Mouse (Mus musculus) layer of hippocampus, postnatal 25 days (tissue): ENCODE data around the gene Slc35a2. TPM values are rescaled to one million over a fixed set of nuclear protein-coding genes. Genes with fewer than 3 reads are reported as not detected.
"Not testable (repeated sequence)": the region's sequence is repeated elsewhere in the genome, so short reads cannot be mapped to it uniquely, and the experiment has no call there.

ENCODE experiments used
- DNase-seq, 2 experiments: peaks; one replicate each; pipeline ENCODE4 v3.0.0; 2022; ENCODE audit warnings: mixed read lengths in 2 of 2, low spot score in 1 of 2; ENCODE audit errors: extremely low spot score in 1 of 2
- total RNA-seq, 2 experiments: library from RNA; stranded (reverse); gene quantifications; 2 replicates each; pipeline ENCODE4 v1.2.3; 2021

Slc35a2 gene
- total RNA-seq, 2 experiments from 2014 or later, result 44.7 to 45.9 TPM

GRCm38 (mm10) chrX:7904441-7904840 is 20.6 kb downstream of the Slc35a2 start:
- no peak for DNase-seq

DNA sequence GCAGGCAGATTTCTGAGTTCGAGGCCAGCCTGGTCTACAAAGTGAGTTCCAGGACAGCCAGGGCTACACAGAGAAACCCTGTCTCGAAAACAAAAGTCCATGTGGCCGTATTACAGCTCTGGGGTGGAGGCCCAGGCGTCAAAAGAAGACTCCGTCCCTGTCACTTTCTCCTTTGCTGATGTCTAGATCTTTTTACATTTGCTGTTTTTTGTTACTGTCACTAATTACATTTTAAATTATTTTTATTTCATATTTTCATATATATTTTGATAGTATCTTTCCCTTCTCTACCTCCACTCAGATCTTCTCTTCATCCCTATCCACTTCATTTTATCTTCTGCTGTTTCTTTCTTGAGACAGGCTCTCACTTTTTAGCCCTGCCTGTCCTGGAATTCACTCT is 23.9 kb downstream of the Slc35a2 start, which contains the start of gene Gm10491:
Gene Gm10491 (minus strand): TSS at position 101 of the 400 bp plus-strand sequence.
- no peak for DNase-seq

DNA sequence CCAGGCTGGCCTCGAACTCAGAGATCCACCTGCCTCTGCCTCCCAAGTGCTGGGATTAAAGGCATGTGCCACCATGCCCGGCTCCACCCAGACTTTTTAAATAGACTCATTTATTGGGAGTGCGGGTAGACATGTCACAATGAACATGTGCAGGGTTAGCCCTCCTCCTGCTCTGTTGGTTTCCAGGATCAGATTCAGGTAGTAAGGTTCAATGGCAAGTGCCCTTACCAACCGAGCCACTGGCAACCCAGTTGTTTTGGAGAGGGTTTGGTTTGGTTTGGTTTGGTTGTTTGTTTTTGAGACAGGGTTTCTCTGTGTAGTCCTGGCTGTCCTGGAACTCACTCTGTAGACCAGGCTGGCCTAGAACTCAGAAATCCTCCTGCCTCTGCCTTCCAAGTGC is 25.4 kb downstream of the Slc35a2 start, which contains the start of gene Gm10490:
Gene Gm10490 (plus strand): TSS at position 301 of the 400 bp plus-strand sequence.
- not testable (repeated sequence) for DNase-seq

DNA sequence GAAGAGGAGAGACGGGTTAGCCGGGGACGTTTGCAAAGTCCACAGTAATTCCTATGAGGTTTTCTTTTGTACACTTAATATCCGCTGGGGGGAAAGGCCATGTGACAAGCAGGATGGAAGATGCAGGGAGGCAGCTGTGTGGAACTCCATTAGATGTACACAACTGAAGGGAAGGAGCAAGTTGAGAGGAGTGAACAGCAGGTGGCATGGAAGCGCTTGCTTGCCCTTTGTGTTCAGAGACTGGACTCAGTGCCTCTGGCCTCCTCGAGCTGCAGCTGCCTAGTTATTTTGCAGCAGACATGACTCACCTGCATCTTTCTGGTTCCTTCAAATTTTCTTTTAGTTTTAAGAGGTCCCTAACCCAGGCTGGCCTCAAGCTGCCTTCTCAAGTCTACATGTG is 26.6 kb downstream of the Slc35a2 start:
- DNase-seq, result no peak

DNA sequence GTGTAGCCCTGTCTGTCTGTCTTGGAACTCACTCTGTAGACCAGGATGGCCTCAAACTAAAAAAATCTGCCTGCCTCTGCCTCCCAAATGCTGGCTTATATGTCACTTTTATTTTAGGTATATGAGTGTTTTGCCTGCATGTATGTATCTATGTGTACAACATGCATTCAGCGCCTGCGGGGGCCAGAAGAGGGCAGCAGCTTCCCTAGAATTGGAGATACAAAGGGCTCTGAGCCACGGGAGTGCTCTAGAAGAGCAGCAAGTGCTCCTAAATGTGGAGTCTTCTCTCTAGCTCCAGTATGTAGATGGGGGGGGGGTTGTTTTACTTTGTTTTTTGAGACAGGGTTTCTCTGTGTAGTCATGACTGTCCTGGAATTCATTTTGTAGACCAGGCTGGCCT is 31.8 kb downstream of the Slc35a2 start:
- DNase-seq, result not testable (repeated sequence)

GRCm38 (mm10) chrX:7917960-7918359 is 34.1 kb downstream of the Slc35a2 start:
- DNase-seq, result not testable (repeated sequence)

DNA sequence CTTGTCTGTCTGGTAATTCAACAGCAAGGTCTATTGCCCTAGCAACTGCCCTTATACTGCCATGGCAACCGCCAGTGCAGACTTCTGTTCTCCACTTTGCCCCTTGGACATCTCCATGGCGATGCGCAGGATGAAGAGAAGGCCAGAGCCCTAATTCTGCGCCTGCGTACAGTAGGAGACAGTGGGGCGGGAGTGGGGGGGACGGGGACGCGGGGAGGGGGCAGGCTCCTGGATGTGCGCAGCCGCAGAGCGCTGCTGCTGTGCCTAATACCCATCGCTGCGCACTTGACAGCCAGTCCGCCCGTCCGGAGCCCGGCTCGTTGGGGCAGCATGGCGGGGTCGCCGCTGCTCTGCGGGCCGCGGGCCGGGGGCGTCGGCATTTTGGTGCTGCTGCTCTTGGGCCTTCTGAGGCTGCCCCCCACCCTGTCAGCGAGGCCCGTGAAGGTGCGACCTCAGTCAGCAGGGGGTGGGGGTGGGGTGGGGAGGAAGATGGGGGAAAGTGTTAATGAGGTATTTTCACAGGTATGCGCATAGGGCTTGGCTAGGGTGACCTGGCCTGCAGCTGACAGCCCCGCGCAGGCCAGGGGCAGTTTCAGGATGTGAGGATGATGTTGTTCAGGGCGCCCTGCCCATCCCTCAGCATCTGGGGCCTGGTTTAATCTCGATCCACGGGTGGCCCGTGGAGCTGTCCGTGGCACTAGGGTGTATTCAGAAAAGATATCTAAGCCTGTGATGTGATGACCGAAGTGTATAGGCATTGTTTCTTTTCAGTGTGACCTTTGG is 36.0 kb downstream of the Slc35a2 start, which contains the start of gene Pcsk1n:
Gene Pcsk1n (plus strand): TSS at position 222 of the 783 bp plus-strand sequence.
- DNase-seq, result peak in 1 of 2 experiments; percentile 41

DNA sequence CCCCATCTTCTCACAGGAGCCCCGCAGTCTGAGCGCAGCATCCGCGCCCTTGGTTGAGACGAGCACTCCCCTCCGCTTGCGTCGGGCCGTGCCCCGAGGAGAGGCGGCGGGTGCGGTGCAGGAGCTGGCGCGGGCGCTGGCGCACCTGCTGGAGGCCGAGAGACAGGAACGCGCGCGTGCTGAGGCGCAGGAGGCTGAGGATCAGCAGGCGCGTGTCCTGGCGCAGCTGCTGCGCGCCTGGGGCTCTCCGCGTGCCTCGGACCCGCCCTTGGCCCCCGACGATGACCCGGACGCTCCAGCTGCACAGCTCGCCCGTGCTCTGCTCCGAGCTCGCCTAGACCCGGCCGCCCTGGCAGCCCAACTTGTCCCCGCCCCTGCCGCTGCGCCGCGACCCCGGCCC is 38.2 kb downstream of the Slc35a2 start:
- DNase-seq, result no peak

- no peak for DNase-seq
Measured at GRCm38 (mm10) chrX:7926266-7926665, 42.4 kb downstream of the Slc35a2 start.

GRCm38 (mm10) chrX:7927116-7927515 is 43.3 kb downstream of the Slc35a2 start:
- DNase-seq, result no peak

DNA sequence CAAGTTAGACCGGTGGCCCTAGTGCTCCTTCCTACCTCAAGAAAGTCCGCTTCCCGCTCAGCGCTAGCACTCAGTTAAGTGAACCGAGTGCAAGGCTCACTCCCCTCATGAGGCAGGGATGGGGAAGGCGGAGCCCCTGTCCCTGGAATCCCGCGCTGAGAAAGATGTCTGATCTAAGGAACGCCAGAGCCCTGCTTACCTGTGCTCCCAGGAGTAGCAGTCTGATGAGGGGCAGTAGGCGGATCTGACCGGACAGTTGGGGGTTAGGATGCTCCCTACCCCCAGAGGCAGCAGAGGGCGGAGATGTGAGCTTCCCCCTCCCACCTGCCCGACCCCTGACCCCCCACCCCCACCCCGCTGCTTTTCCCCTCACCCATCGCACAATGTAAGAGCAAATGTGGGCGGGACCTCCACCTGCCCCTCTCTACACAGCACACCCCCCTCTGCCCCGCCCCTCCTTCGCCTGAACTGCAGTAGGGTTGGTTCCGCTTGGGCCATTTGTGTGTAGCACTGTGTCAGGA is 44.5 kb downstream of the Slc35a2 start, which contains the start of gene Eras:
Gene Eras (minus strand): TSS at position 338 of the 521 bp plus-strand sequence.
- DNase-seq, result no peak

DNA sequence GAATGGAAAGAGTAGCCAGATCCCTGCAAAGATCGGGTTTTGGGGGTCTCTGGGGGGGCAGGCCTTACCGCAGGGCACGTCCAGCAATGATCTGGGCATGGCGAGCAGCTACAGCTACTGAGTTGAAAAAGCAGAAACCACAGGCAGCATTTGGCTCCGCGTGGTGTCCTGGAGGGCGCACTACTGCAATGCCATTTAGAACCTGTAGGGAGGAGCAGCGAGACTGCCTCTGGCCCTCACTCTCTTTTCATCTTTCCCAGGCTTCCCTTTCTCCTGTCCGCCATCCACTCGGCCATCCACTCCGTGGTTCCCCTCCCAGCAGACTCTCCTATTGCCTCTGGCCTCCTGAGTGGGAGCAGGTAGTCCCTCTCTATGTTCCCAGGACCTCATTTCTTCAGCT is 53.0 kb downstream of the Slc35a2 start:
- no peak for DNase-seq

GRCm38 (mm10) chrX:7937667-7938066 is 53.8 kb downstream of the Slc35a2 start:
- no peak for DNase-seq

Other genes with a start within 250 kb of the Slc35a2 start
- 1,000 to 10,000 TPM; 1,873 to 2,127 TPM for gene Syp, start 245.6 kb upstream of the Slc35a2 start, total RNA-seq
- gene Prickle3, start 226.8 kb upstream of the Slc35a2 start, total RNA-seq, result under 1 TPM; 0.57 to 0.82 TPM
- 1 to 10 TPM; 5.0 to 6.2 TPM for gene Plp2, start 212.6 kb upstream of the Slc35a2 start, total RNA-seq
- under 1 TPM; 0.17 to 0.77 TPM for gene Magix, start 202.8 kb upstream of the Slc35a2 start, total RNA-seq
- 10 to 100 TPM; 35.7 to 36.5 TPM for gene Gpkow, start 186.9 kb upstream of the Slc35a2 start, total RNA-seq
- 10 to 100 TPM; 51.1 to 55.2 TPM for gene Wdr45, start 169.7 kb upstream of the Slc35a2 start, total RNA-seq
- gene Gm45208, start 161.8 kb upstream of the Slc35a2 start, total RNA-seq, result not detected
- gene Praf2, start 155.6 kb upstream of the Slc35a2 start, total RNA-seq, result 100 to 1,000 TPM; 100 to 109 TPM
- 10 to 100 TPM; 17.0 to 20.9 TPM for gene Ccdc120, start 133.1 kb upstream of the Slc35a2 start, total RNA-seq
- 10 to 100 TPM; 28.7 to 33.5 TPM for gene Tfe3, start 121.5 kb upstream of the Slc35a2 start, total RNA-seq
- gene Gripap1, start 94.3 kb upstream of the Slc35a2 start, total RNA-seq, result 100 to 1,000 TPM in 1 of 2 experiments, 10 to 100 TPM in 1; 87.8 to 116 TPM
- 1 to 10 TPM; 8.0 to 9.5 TPM for gene Kcnd1, start 61.7 kb upstream of the Slc35a2 start, total RNA-seq
- gene Otud5, start 42.7 kb upstream of the Slc35a2 start, total RNA-seq, result 10 to 100 TPM; 75.8 to 85.3 TPM
- 10 to 100 TPM; 52.2 to 57.4 TPM for gene Pim2, start 5.8 kb upstream of the Slc35a2 start, total RNA-seq
- gene Pqbp1, start 15.2 kb downstream of the Slc35a2 start, total RNA-seq, result 10 to 100 TPM; 78.1 to 93.2 TPM
- gene Timm17b, start 15.3 kb downstream of the Slc35a2 start, total RNA-seq, result 10 to 100 TPM; 25.5 to 27.9 TPM
- not detected for gene Gm10491, start 23.8 kb downstream of the Slc35a2 start, total RNA-seq
- gene Gm10490, start 25.5 kb downstream of the Slc35a2 start, total RNA-seq, result not detected
- gene Pcsk1n, start 35.8 kb downstream of the Slc35a2 start, total RNA-seq, result 100 to 1,000 TPM; 386 to 442 TPM
- gene Eras, start 44.6 kb downstream of the Slc35a2 start, total RNA-seq, result not detected
- 10 to 100 TPM; 42.4 to 57.2 TPM for gene Hdac6, start 63.9 kb downstream of the Slc35a2 start, total RNA-seq
- gene Gata1, start 94.0 kb downstream of the Slc35a2 start, total RNA-seq, result not detected
- under 1 TPM; 0.59 to 0.71 TPM for gene Glod5, start 134.5 kb downstream of the Slc35a2 start, total RNA-seq
- 10 to 100 TPM; 19.3 to 20.9 TPM for gene Suv39h1, start 190.7 kb downstream of the Slc35a2 start, total RNA-seq
- 1 to 10 TPM; 1.0 to 1.5 TPM for gene Was, start 206.5 kb downstream of the Slc35a2 start, total RNA-seq
- gene Wdr13, start 248.9 kb downstream of the Slc35a2 start, total RNA-seq, result 100 to 1,000 TPM; 199 to 214 TPM